Comparison of ENCODE assay signal across 10 mouse cellular contexts in the genomic region with DNA sequence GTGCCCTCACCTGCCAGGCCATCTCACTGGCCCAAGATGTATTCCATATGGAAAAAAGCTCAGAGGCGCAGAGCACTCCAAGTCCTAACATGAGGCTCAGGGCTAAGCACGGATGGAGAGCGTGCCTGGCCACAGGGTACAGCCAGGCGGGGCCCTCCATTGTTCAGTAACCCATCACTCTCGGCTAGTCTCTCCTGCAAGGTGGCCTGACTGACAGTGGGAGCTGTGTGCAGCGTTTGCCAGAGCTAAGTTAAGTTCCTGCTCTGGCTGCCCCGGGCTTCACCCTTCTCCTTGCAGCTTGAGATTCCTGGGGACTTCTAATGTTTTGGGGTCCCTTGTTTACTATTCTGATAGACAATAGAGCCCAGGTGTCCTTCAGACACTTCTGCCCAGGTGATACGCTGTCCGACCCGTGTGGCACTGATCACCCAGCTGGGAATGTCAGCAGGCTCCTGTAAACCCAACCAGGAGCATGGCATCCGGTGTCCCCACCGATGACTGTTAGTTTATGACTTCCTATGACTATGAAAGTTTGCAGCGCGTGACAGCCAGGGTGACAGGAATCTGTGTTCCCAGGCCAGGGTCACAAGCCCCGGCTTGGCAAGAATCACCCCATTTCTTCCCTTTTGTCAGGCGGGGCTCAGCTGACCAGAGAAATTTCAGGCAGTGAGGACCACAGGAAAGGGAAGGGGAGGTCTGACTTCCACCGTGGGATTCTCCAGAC. TPM values are rescaled to one million over a fixed set of nuclear protein-coding genes. Genes with fewer than 3 reads are reported as not detected.
DNase-seq lines count a peak whose midpoint lies in the region; ATAC-seq lines count a peak whose summit lies in the region.
"Had no signal": no experiment of that assay in that cellular context is flagged by ENCODE, and none has a peak within 500 bp of the region (broad histone marks: within the 10 kb centered on the region; RNA-seq: fewer than 3 reads in every experiment).

No protein-coding gene starts in this region.

- H3K4me1 ChIP-seq in hindbrain, embryonic 10.5 days (replicated peaks): peaks cover 50% of the 10 kb centered on the region
- peaks cover 11% of the 10 kb centered on the region; the same call in 1 of the 2 replicates for H3K4me1 ChIP-seq in hindbrain, embryonic 11.5 days (replicated peaks; ENCODE audit: control insufficient read depth, insufficient read depth, low read length)
- peaks cover 15% of the 10 kb centered on the region for H3K4me1 ChIP-seq in embryonic facial prominence, embryonic 12.5 days

- no peak overlapping the region for H3K9ac ChIP-seq in hindbrain, embryonic 11.5 days (ENCODE audit: low read depth, low read length)
- H3K9ac ChIP-seq in embryonic facial prominence, embryonic 12.5 days: peak overlapping the region; percentile 15; the same call in 1 of the 2 replicates
- H3K9ac ChIP-seq: liver, embryonic 14.5 days had no signal

- no peak overlapping the region for H3K4me3 ChIP-seq in hindbrain, embryonic 10.5 days
- H3K4me3 ChIP-seq in hindbrain, embryonic 11.5 days (ENCODE audit: low read depth, low read length): no peak overlapping the region
- H3K4me3 ChIP-seq in embryonic facial prominence, embryonic 12.5 days: no peak overlapping the region

- no peak for ATAC-seq in hindbrain, embryonic 11.5 days (ENCODE audit: low FRiP score)
- ATAC-seq in embryonic facial prominence, embryonic 12.5 days (ENCODE audit: insufficient number of reproducible peaks, insufficient read depth, low FRiP score, low TSS enrichment): no peak

- H3K9me3 ChIP-seq in hindbrain, embryonic 10.5 days: no peaks in the 10 kb centered on the region
- no peaks in the 10 kb centered on the region for H3K9me3 ChIP-seq in hindbrain, embryonic 11.5 days (ENCODE audit: control insufficient read depth, low read length)
- H3K9me3 ChIP-seq in embryonic facial prominence, embryonic 12.5 days: no peaks in the 10 kb centered on the region

- no peak for DNase-seq in hindbrain, embryonic 10.5 days (ENCODE audit: low spot score)
- no peak for DNase-seq in hindbrain, embryonic 11.5 days (ENCODE audit: low spot score)
- DNase-seq in kidney, adult 8-10 months: peak; percentile 56 to 66
- peak; percentile 33 for DNase-seq in lung, postnatal 14 days
- no peak for DNase-seq in layer of hippocampus, adult 11-12 months (ENCODE audit: low spot score)
- no peak for DNase-seq in thymus, postnatal 0 days (ENCODE audit: low spot score)
- no peak for DNase-seq in right cerebral cortex, postnatal 10 days (ENCODE audit: low spot score in 2 of 2)

- 63% methylated on average over 17 of the region's 17 CpGs for WGBS in hindbrain, embryonic 10.5 days
- 63% methylated on average over 17 of the region's 17 CpGs for WGBS in hindbrain, embryonic 11.5 days
- WGBS in embryonic facial prominence, embryonic 12.5 days: 66% methylated on average over 17 of the region's 17 CpGs

- H3K36me3 ChIP-seq in hindbrain, embryonic 10.5 days: peaks cover 24% of the 10 kb centered on the region
- peaks cover 7% of the 10 kb centered on the region; the same call in 1 of the 2 replicates for H3K36me3 ChIP-seq in hindbrain, embryonic 11.5 days (ENCODE audit: control insufficient read depth, insufficient read depth, low read length)
- peaks cover 9% of the 10 kb centered on the region for H3K36me3 ChIP-seq in embryonic facial prominence, embryonic 12.5 days

- no peaks in the 10 kb centered on the region for H3K27me3 ChIP-seq in hindbrain, embryonic 10.5 days (ENCODE audit: insufficient read depth, poor library complexity, severe bottlenecking)
- no peaks in the 10 kb centered on the region for H3K27me3 ChIP-seq in hindbrain, embryonic 11.5 days (ENCODE audit: control insufficient read depth, insufficient read depth, low read length)
- no peaks in the 10 kb centered on the region for H3K27me3 ChIP-seq in embryonic facial prominence, embryonic 12.5 days

- H3K4me2 ChIP-seq in hindbrain, embryonic 11.5 days (replicated peaks; ENCODE audit: low read depth, low read length): no peak overlapping the region
- H3K4me2 ChIP-seq in embryonic facial prominence, embryonic 12.5 days (replicated peaks): no peak overlapping the region

- H3K27ac ChIP-seq in hindbrain, embryonic 10.5 days: peak overlapping the region; percentile 84; the same call in 1 of the 2 replicates
- H3K27ac ChIP-seq in hindbrain, embryonic 11.5 days (ENCODE audit: low read depth, low read length): no peak overlapping the region
- no peak overlapping the region for H3K27ac ChIP-seq in embryonic facial prominence, embryonic 12.5 days
- H3K27ac ChIP-seq: liver, embryonic 14.5 days had no signal

RNA-seq across cellular contexts. Expression of gene Gdf15, which starts 13.4 kb away (rescaled TPM):
- not detected in 2 replicates for polyA plus RNA-seq in hindbrain, embryonic 10.5 days (2016; fragmentation: Nextera tagmentation; extraction: Ambion mirVana)
- polyA plus RNA-seq in hindbrain, embryonic 11.5 days (2014; fragmentation: Nextera tagmentation; extraction: Ambion mirVana): not detected in 2 replicates
- polyA plus RNA-seq in embryonic facial prominence, embryonic 12.5 days (2016; fragmentation: Nextera tagmentation; extraction: Ambion mirVana): not detected in 2 replicates
- polyA plus RNA-seq in thymus, postnatal 0 days (2015; fragmentation: Nextera tagmentation; extraction: Ambion mirVana): 1.2 and 1.4 TPM in 2 replicates

RNA-seq across cellular contexts. Expression of gene Pgpep1, which starts 14.5 kb away (rescaled TPM):
- polyA plus RNA-seq in hindbrain, embryonic 10.5 days (2016; fragmentation: Nextera tagmentation; extraction: Ambion mirVana): 87.4 and 141 TPM in 2 replicates
- polyA plus RNA-seq in hindbrain, embryonic 11.5 days (2014; fragmentation: Nextera tagmentation; extraction: Ambion mirVana): 170 TPM in 2 replicates
- polyA plus RNA-seq in embryonic facial prominence, embryonic 12.5 days (2016; fragmentation: Nextera tagmentation; extraction: Ambion mirVana): 59.5 and 70.4 TPM in 2 replicates
- 33.2 and 43.0 TPM in 2 replicates for polyA plus RNA-seq in thymus, postnatal 0 days (2015; fragmentation: Nextera tagmentation; extraction: Ambion mirVana)

RNA-seq across cellular contexts. Expression of gene Lsm4, which starts 27.4 kb away (rescaled TPM):
- 344 and 354 TPM in 2 replicates for polyA plus RNA-seq in hindbrain, embryonic 10.5 days (2016; fragmentation: Nextera tagmentation; extraction: Ambion mirVana)
- polyA plus RNA-seq in hindbrain, embryonic 11.5 days (2014; fragmentation: Nextera tagmentation; extraction: Ambion mirVana): 282 and 299 TPM in 2 replicates
- 303 and 326 TPM in 2 replicates for polyA plus RNA-seq in embryonic facial prominence, embryonic 12.5 days (2016; fragmentation: Nextera tagmentation; extraction: Ambion mirVana)
- 333 and 377 TPM in 2 replicates for polyA plus RNA-seq in thymus, postnatal 0 days (2015; fragmentation: Nextera tagmentation; extraction: Ambion mirVana)

RNA-seq across cellular contexts. Expression of gene Lrrc25, which starts 29.7 kb away (rescaled TPM):
- polyA plus RNA-seq in hindbrain, embryonic 10.5 days (2016; fragmentation: Nextera tagmentation; extraction: Ambion mirVana): 1.1 and 1.6 TPM in 2 replicates
- 0.85 and 0.97 TPM in 2 replicates for polyA plus RNA-seq in hindbrain, embryonic 11.5 days (2014; fragmentation: Nextera tagmentation; extraction: Ambion mirVana)
- polyA plus RNA-seq in embryonic facial prominence, embryonic 12.5 days (2016; fragmentation: Nextera tagmentation; extraction: Ambion mirVana): 1.1 and 1.2 TPM in 2 replicates
- polyA plus RNA-seq in thymus, postnatal 0 days (2015; fragmentation: Nextera tagmentation; extraction: Ambion mirVana): 4.7 and 5.8 TPM in 2 replicates
- polyA plus RNA-seq: C2C12 had no signal

RNA-seq across cellular contexts. Expression of gene Ssbp4, which starts 37.0 kb away (rescaled TPM):
- polyA plus RNA-seq in hindbrain, embryonic 10.5 days (2016; fragmentation: Nextera tagmentation; extraction: Ambion mirVana): 84.4 and 117 TPM in 2 replicates
- 126 and 129 TPM in 2 replicates for polyA plus RNA-seq in hindbrain, embryonic 11.5 days (2014; fragmentation: Nextera tagmentation; extraction: Ambion mirVana)
- 134 and 142 TPM in 2 replicates for polyA plus RNA-seq in embryonic facial prominence, embryonic 12.5 days (2016; fragmentation: Nextera tagmentation; extraction: Ambion mirVana)
- 135 and 142 TPM in 2 replicates for polyA plus RNA-seq in thymus, postnatal 0 days (2015; fragmentation: Nextera tagmentation; extraction: Ambion mirVana)

Comparison
In these comparisons a context has a peak if more than half of its experiments do, and no peak if none do; other contexts are left out.
1. DNase-seq: peak in kidney, adult 8-10 months (2 of 2) and lung, postnatal 14 days (single experiment); none in hindbrain, embryonic 10.5 days (single experiment), hindbrain, embryonic 11.5 days (single experiment), layer of hippocampus, adult 11-12 months (single experiment), thymus, postnatal 0 days (single experiment) and right cerebral cortex, postnatal 10 days (0 of 2).